Mouse (Mus musculus) layer of hippocampus, adult 9-11 months (tissue): ENCODE results near the gene Foxp3.

ENCODE experiments used
- DNase-seq: peaks from one replicate; pipeline ENCODE4 v3.0.0; 2022

Foxp3 gene

DNA sequence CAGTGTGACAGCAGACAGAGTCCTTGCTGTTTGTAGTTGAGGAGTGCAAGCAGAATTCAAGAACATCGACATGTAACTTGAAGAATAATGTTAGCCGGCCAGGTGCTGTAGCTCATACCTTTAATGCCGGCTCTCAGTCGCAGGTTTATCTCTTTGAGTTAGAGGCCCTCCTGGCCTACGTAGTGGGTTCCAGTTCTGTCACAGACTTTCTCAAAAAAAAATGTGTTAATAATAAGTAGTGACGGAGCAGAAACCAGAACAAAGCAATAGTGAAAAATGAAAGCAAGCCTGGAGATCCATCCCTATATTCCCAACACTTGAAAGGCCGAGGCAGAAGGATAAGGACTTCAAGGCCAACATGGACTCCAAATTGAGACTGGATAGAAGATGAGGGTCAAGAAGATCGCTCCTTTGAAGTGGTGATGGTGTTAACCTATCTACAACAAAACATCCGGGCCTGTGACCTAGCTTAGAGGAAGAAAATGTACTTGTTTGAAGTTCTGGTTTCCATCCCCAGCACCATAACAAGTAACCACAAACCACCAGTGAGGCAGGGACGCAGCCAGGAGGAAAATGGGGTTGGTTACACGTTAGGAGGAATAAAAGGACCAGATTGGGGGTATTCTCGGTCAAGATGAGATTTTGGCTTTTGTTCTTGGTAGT lies 44.6 kb downstream of the Foxp3 start:
- no peak for DNase-seq

DNA sequence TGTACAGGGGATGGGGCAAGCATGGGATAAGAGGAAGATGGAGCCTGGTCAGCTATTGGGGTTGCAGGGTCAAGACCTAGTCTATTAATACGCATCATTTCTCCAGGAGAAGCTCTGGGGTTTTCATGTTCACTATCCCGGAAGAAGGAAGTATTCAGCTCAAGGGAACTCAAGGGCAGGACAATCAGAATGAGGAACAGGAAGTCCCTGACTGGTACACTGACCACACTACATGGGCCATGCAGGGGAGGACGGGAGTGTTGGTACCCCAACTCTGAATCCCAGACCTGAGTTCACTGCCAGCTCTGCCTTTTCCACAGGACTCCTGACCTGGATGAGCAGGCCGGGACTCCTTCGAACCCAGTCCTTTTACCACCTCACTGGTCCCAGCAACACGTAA lies 59.1 kb downstream of the Foxp3 start:
- no peak for DNase-seq

GRCm38 (mm10) chrX:7635101-7635500 lies 61.7 kb downstream of the Foxp3 start:
- DNase-seq: peak; percentile 26

DNA sequence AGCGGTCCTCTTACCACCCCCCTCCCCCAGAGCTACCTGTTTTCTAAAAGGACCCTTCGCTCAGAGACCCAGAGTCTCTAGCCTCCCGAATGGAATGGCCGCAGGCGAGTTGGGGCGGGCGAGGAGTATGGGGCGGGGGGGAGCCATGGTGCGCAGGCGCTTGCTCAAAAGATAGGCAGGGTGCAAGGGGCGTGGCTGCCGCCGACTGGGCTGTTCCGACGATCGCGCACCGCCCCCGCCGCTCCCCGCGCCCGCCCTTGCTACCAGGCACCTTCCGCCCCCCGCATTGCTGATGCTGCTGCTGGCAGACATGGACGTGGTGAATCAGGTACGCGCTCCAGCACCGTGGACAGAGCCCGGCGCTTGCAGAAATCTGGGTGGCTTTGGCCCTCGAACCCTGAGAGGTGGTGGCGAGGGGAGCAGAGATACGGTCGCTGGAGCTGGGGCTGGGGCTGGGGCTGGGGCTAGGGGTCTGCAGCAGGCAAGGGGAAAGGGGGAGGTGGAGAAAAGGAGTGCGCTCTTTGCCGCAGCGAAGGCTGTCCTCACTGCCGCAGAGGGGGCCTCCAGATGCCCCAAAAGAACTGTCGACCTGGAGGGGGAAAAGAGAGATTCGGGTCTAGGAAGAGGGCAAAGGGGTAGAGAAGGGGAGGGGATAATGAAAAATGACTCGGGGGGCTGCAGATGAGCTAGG lies 65.1 kb downstream of the Foxp3 start, which contains the start of gene Syp:
Gene Syp, plus strand, starts transcription at position 71 of the 691 bp plus-strand sequence.
- peak; percentile 89 for DNase-seq

GRCm38 (mm10) chrX:7639536-7640325 lies 66.3 kb downstream of the Foxp3 start:
- DNase-seq: no peak

- no peak for DNase-seq
These were observed 67.3 kb downstream of the Foxp3 start for GRCm38 (mm10) chrX:7640785-7641184.
